Mouse (Mus musculus): Measurements from ENCODE around the gene Tspyl3. TPM values are rescaled to one million over a fixed set of nuclear protein-coding genes. Genes with fewer than 3 reads are reported as not detected.
A peak's percentile ranks its signal among the peaks of the same experiment; 100 is the strongest.

Gene Tspyl3
- polyA plus RNA-seq, 1 experiment from 2014 or later: 9.3 TPM

GRCm38 (mm10) chr2:153228523-153228922, 3.3 kb upstream of the Tspyl3 start:
- ATAC-seq (replicated peaks; ENCODE audit: low FRiP score, low read depth) (no peak), DNase-seq (ENCODE audit: low spot score) (no peak)
- peaks cover 45% of the 10 kb centered on the region for H3K36me3 ChIP-seq (ENCODE audit: insufficient read depth, low read length)
- H3K27me3 ChIP-seq (ENCODE audit: insufficient read depth, low read length): no peaks in the 10 kb centered on the region
- H3K4me3 ChIP-seq (replicated peaks; ENCODE audit: low read depth, low read length): no peak overlapping the region
- H3K9ac ChIP-seq (ENCODE audit: low read depth, low read length): no peak overlapping the region
- peaks cover 12% of the 10 kb centered on the region; the same call in 1 of the 2 replicates for H3K4me1 ChIP-seq (replicated peaks; ENCODE audit: insufficient read depth, low read length)
- no peak overlapping the region for H3K4me2 ChIP-seq (ENCODE audit: low read length)
- no peak overlapping the region for H3K27ac ChIP-seq
- WGBS: 73% methylated on average over 5 of the region's 5 CpGs
- H3K9me3 ChIP-seq (replicated peaks; ENCODE audit: low read length): no peaks in the 10 kb centered on the region
- no peak for TF ChIP-seq CTCF (IDR thresholded peaks at IDR 0.05; ENCODE audit: low read depth)

- Histone ChIP-seq H3K36me3 (ENCODE audit: insufficient read depth, low read length) (peaks cover 43% of the 10 kb centered on the region), H3K27me3 (ENCODE audit: insufficient read depth, low read length) (no peaks in the 10 kb centered on the region), H3K9ac (ENCODE audit: low read depth, low read length) (no peak overlapping the region), H3K9me3 (replicated peaks; ENCODE audit: low read length) (no peaks in the 10 kb centered on the region), H3K4me3 (replicated peaks; ENCODE audit: low read depth, low read length) (no peak overlapping the region), H3K27ac (no peak overlapping the region), H3K4me1 (replicated peaks; ENCODE audit: insufficient read depth, low read length) (peaks cover 12% of the 10 kb centered on the region; the same call in 1 of the 2 replicates), H3K4me2 (ENCODE audit: low read length) (no peak overlapping the region)
- TF ChIP-seq CTCF (IDR thresholded peaks at IDR 0.05; ENCODE audit: low read depth): no peak
- no peak for DNase-seq (ENCODE audit: low spot score)
- no peak for ATAC-seq (replicated peaks; ENCODE audit: low FRiP score, low read depth)
- WGBS: 88% methylated on average over 4 of the region's 4 CpGs
Observed at GRCm38 (mm10) chr2:153227959-153228358, 2.7 kb upstream of the Tspyl3 start.

DNA sequence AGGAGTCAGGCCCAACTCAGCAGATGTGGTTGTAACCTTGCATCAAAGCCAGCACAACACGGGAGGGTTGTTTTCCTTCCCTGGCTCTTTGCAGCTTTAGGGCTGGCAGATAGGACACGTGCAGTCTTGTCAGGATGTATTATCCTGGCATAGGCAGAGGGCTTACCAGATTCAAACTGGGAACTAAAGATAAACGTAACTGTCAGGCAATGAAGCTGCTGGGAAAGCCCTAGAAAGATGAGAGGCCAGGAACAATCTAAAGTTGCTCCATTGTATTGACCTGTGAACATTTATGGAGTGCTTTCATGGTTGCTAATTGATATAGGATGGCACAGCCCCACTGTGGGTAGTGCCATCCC, 333 bp upstream of the Tspyl3 start:
- WGBS: 6% methylated on average over 3 of the region's 3 CpGs
- no peaks in the 10 kb centered on the region for H3K27me3 ChIP-seq (ENCODE audit: insufficient read depth, low read length)
- H3K4me2 ChIP-seq (ENCODE audit: low read length): peak overlapping the region; percentile 94
- peak overlapping the region; percentile 66 for H3K4me3 ChIP-seq (replicated peaks; ENCODE audit: low read depth, low read length)
- DNase-seq (ENCODE audit: low spot score): no peak
- H3K9ac ChIP-seq (ENCODE audit: low read depth, low read length): peak overlapping the region; percentile 77; the same call in 1 of the 2 replicates
- ATAC-seq (replicated peaks; ENCODE audit: low FRiP score, low read depth): no peak
- no peaks in the 10 kb centered on the region for H3K9me3 ChIP-seq (replicated peaks; ENCODE audit: low read length)
- peaks cover 12% of the 10 kb centered on the region; the same call in 1 of the 2 replicates for H3K4me1 ChIP-seq (replicated peaks; ENCODE audit: insufficient read depth, low read length)
- TF ChIP-seq CTCF (IDR thresholded peaks at IDR 0.05; ENCODE audit: low read depth): no peak
- H3K36me3 ChIP-seq (ENCODE audit: insufficient read depth, low read length): peaks cover 23% of the 10 kb centered on the region
- H3K27ac ChIP-seq: no peak overlapping the region

DNA sequence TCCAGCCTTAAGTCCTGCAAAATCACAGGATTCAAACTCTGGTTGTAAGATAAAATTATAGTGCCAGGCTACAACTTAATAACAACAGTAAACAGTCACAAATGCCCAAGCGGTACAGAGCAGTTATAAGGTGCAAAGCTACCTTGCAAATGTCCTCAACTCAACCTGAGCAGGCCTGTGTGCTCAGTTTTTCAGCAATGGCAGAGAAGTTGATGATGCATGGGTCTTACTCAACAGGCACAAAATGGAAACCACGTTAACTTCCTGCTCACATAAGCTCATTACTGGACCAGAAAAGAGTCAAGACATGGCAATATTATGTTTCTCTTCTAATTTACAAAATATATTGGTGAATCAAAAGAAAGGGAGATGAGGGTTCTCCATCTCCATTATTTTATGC, 2.7 kb downstream of the Tspyl3 start:
- Histone ChIP-seq H3K9me3 (replicated peaks; ENCODE audit: low read length) (no peaks in the 10 kb centered on the region), H3K27me3 (ENCODE audit: insufficient read depth, low read length) (no peaks in the 10 kb centered on the region), H3K4me2 (ENCODE audit: low read length) (no peak overlapping the region), H3K4me3 (replicated peaks; ENCODE audit: low read depth, low read length) (no peak overlapping the region), H3K27ac (no peak overlapping the region), H3K36me3 (ENCODE audit: insufficient read depth, low read length) (no peaks in the 10 kb centered on the region), H3K4me1 (replicated peaks; ENCODE audit: insufficient read depth, low read length) (peaks cover 12% of the 10 kb centered on the region; the same call in 1 of the 2 replicates), H3K9ac (ENCODE audit: low read depth, low read length) (no peak overlapping the region)
- ATAC-seq (replicated peaks; ENCODE audit: low FRiP score, low read depth) (no peak), DNase-seq (ENCODE audit: low spot score) (no peak)
- WGBS: 96% methylated on average over 2 of the region's 2 CpGs
- no peak for TF ChIP-seq CTCF (IDR thresholded peaks at IDR 0.05; ENCODE audit: low read depth)

DNA sequence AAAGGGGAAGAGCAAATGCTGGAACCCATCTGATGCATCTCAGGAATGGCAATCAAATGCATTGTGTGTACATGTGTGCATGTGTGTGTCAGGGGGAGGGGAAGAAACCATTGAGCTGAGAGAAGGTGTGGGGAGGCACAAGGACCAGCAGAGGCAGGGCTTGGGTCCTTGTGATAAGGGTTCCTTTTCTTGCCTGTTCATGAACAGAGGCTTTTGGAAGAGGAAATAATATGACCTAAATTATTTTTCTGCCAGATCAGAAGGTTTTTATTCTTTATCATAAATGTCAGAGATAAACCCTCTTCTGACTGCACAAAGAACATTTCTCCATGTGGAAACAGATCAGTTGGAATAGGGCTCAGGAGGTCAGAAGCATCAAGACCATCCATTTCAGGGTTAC, 3.1 kb downstream of the Tspyl3 start:
- Histone ChIP-seq H3K4me3 (replicated peaks; ENCODE audit: low read depth, low read length) (no peak overlapping the region), H3K4me2 (ENCODE audit: low read length) (no peak overlapping the region), H3K9ac (ENCODE audit: low read depth, low read length) (no peak overlapping the region), H3K27ac (no peak overlapping the region), H3K4me1 (replicated peaks; ENCODE audit: insufficient read depth, low read length) (peaks cover 12% of the 10 kb centered on the region; the same call in 1 of the 2 replicates), H3K36me3 (ENCODE audit: insufficient read depth, low read length) (no peaks in the 10 kb centered on the region), H3K9me3 (replicated peaks; ENCODE audit: low read length) (no peaks in the 10 kb centered on the region), H3K27me3 (ENCODE audit: insufficient read depth, low read length) (no peaks in the 10 kb centered on the region)
- no peak for DNase-seq (ENCODE audit: low spot score)
- TF ChIP-seq CTCF (IDR thresholded peaks at IDR 0.05; ENCODE audit: low read depth): no peak
- ATAC-seq (replicated peaks; ENCODE audit: low FRiP score, low read depth): no peak

GRCm38 (mm10) chr2:153221620-153222019, 3.6 kb downstream of the Tspyl3 start:
- Histone ChIP-seq H3K4me2 (ENCODE audit: low read length) (no peak overlapping the region), H3K27ac (no peak overlapping the region), H3K9ac (ENCODE audit: low read depth, low read length) (no peak overlapping the region), H3K4me1 (replicated peaks; ENCODE audit: insufficient read depth, low read length) (peaks cover 12% of the 10 kb centered on the region; the same call in 1 of the 2 replicates), H3K9me3 (replicated peaks; ENCODE audit: low read length) (no peaks in the 10 kb centered on the region), H3K36me3 (ENCODE audit: insufficient read depth, low read length) (no peaks in the 10 kb centered on the region), H3K4me3 (replicated peaks; ENCODE audit: low read depth, low read length) (no peak overlapping the region), H3K27me3 (ENCODE audit: insufficient read depth, low read length) (no peaks in the 10 kb centered on the region)
- WGBS: 95% methylated on average over 4 of the region's 4 CpGs
- no peak for DNase-seq (ENCODE audit: low spot score)
- no peak for ATAC-seq (replicated peaks; ENCODE audit: low FRiP score, low read depth)
- no peak for TF ChIP-seq CTCF (IDR thresholded peaks at IDR 0.05; ENCODE audit: low read depth)

GRCm38 (mm10) chr2:153218516-153218915, 6.7 kb downstream of the Tspyl3 start:
- H3K27ac ChIP-seq: no peak overlapping the region
- TF ChIP-seq CTCF (IDR thresholded peaks at IDR 0.05; ENCODE audit: low read depth): no peak
- 79% methylated on average over 3 of the region's 3 CpGs for WGBS
- no peak overlapping the region for H3K9ac ChIP-seq (ENCODE audit: low read depth, low read length)
- ATAC-seq (replicated peaks; ENCODE audit: low FRiP score, low read depth) (no peak), DNase-seq (ENCODE audit: low spot score) (no peak)
- H3K36me3 ChIP-seq (ENCODE audit: insufficient read depth, low read length): no peaks in the 10 kb centered on the region
- H3K4me3 ChIP-seq (replicated peaks; ENCODE audit: low read depth, low read length): no peak overlapping the region
- H3K4me2 ChIP-seq (ENCODE audit: low read length): no peak overlapping the region
- H3K9me3 ChIP-seq (replicated peaks; ENCODE audit: low read length): no peaks in the 10 kb centered on the region
- no peaks in the 10 kb centered on the region for H3K4me1 ChIP-seq (replicated peaks; ENCODE audit: insufficient read depth, low read length)
- H3K27me3 ChIP-seq (ENCODE audit: insufficient read depth, low read length): no peaks in the 10 kb centered on the region

Measured in kidney, postnatal 0 days (tissue).